Mouse (Mus musculus): ENCODE measurements around the gene Hs2st1. TPM values are rescaled to one million over a fixed set of nuclear protein-coding genes. Genes with fewer than 3 reads are reported as not detected.

The Hs2st1 gene
- polyA plus RNA-seq, 1 experiment from 2014 or later = 18.4 TPM

GRCm38 (mm10) chr3:144386446-144386845, 183.5 kb downstream of the Hs2st1 start:
- no peak overlapping the region for H3K4me2 ChIP-seq (replicated peaks; ENCODE audit: low read depth, low read length)
- H3K4me3 ChIP-seq (ENCODE audit: low read depth, low read length) = no peak overlapping the region
- H3K27me3 ChIP-seq (ENCODE audit: control insufficient read depth, insufficient read depth, low read length) = no peaks in the 10 kb centered on the region
- H3K9me3 ChIP-seq (ENCODE audit: control insufficient read depth, low read depth, low read length) = no peaks in the 10 kb centered on the region
- no peaks in the 10 kb centered on the region for H3K36me3 ChIP-seq (ENCODE audit: control insufficient read depth, insufficient read depth, low read length)
- WGBS = 74% methylated on average over 4 of the region's 4 CpGs
- no peak overlapping the region for H3K9ac ChIP-seq (replicated peaks; ENCODE audit: low read depth, low read length)
- no peak overlapping the region for H3K27ac ChIP-seq (ENCODE audit: low read length)
- no peak for ATAC-seq (ENCODE audit: insufficient number of reproducible peaks, insufficient read depth, low FRiP score, low read depth)
- no peaks in the 10 kb centered on the region for H3K4me1 ChIP-seq (ENCODE audit: control insufficient read depth, insufficient read depth, low read length)

GRCm38 (mm10) chr3:144384648-144385047, 185.3 kb downstream of the Hs2st1 start:
- Histone ChIP-seq H3K27me3 (ENCODE audit: control insufficient read depth, insufficient read depth, low read length) (no peaks in the 10 kb centered on the region), H3K4me3 (ENCODE audit: low read depth, low read length) (no peak overlapping the region), H3K4me2 (replicated peaks; ENCODE audit: low read depth, low read length) (no peak overlapping the region), H3K9ac (replicated peaks; ENCODE audit: low read depth, low read length) (no peak overlapping the region), H3K27ac (ENCODE audit: low read length) (no peak overlapping the region), H3K9me3 (ENCODE audit: control insufficient read depth, low read depth, low read length) (no peaks in the 10 kb centered on the region), H3K4me1 (ENCODE audit: control insufficient read depth, insufficient read depth, low read length) (no peaks in the 10 kb centered on the region), H3K36me3 (ENCODE audit: control insufficient read depth, insufficient read depth, low read length) (no peaks in the 10 kb centered on the region)
- 86% methylated on average over 10 of the region's 10 CpGs for WGBS
- no peak for ATAC-seq (ENCODE audit: insufficient number of reproducible peaks, insufficient read depth, low FRiP score, low read depth)

GRCm38 (mm10) chr3:144381431-144381980, 188.5 kb downstream of the Hs2st1 start:
- no peak overlapping the region for H3K27ac ChIP-seq (ENCODE audit: low read length)
- no peaks in the 10 kb centered on the region for H3K36me3 ChIP-seq (ENCODE audit: control insufficient read depth, insufficient read depth, low read length)
- peak overlapping the region; percentile 38 for H3K4me2 ChIP-seq (replicated peaks; ENCODE audit: low read depth, low read length)
- no peaks in the 10 kb centered on the region for H3K27me3 ChIP-seq (ENCODE audit: control insufficient read depth, insufficient read depth, low read length)
- WGBS = 36% methylated on average over 14 of the region's 16 CpGs
- H3K4me3 ChIP-seq (ENCODE audit: low read depth, low read length) = peak overlapping the region; percentile 20
- no peak overlapping the region for H3K9ac ChIP-seq (replicated peaks; ENCODE audit: low read depth, low read length)
- no peak for ATAC-seq (ENCODE audit: insufficient number of reproducible peaks, insufficient read depth, low FRiP score, low read depth)
- no peaks in the 10 kb centered on the region for H3K9me3 ChIP-seq (ENCODE audit: control insufficient read depth, low read depth, low read length)
- no peaks in the 10 kb centered on the region for H3K4me1 ChIP-seq (ENCODE audit: control insufficient read depth, insufficient read depth, low read length)

GRCm38 (mm10) chr3:144380921-144381320, 189.1 kb downstream of the Hs2st1 start:
- H3K4me1 ChIP-seq (ENCODE audit: control insufficient read depth, insufficient read depth, low read length) = no peaks in the 10 kb centered on the region
- H3K9me3 ChIP-seq (ENCODE audit: control insufficient read depth, low read depth, low read length) = no peaks in the 10 kb centered on the region
- no peaks in the 10 kb centered on the region for H3K36me3 ChIP-seq (ENCODE audit: control insufficient read depth, insufficient read depth, low read length)
- peak overlapping the region; percentile 20 for H3K4me3 ChIP-seq (ENCODE audit: low read depth, low read length)
- WGBS = 2% methylated on average over 18 of the region's 18 CpGs
- no peak overlapping the region for H3K27ac ChIP-seq (ENCODE audit: low read length)
- H3K4me2 ChIP-seq (replicated peaks; ENCODE audit: low read depth, low read length) = peak overlapping the region; percentile 38
- H3K27me3 ChIP-seq (ENCODE audit: control insufficient read depth, insufficient read depth, low read length) = no peaks in the 10 kb centered on the region
- no peak overlapping the region for H3K9ac ChIP-seq (replicated peaks; ENCODE audit: low read depth, low read length)
- ATAC-seq (ENCODE audit: insufficient number of reproducible peaks, insufficient read depth, low FRiP score, low read depth) = peak; percentile 92

- no peaks in the 10 kb centered on the region for H3K36me3 ChIP-seq (ENCODE audit: control insufficient read depth, insufficient read depth, low read length)
- H3K27ac ChIP-seq (ENCODE audit: low read length) = no peak overlapping the region
- H3K27me3 ChIP-seq (ENCODE audit: control insufficient read depth, insufficient read depth, low read length) = no peaks in the 10 kb centered on the region
- H3K9me3 ChIP-seq (ENCODE audit: control insufficient read depth, low read depth, low read length) = no peaks in the 10 kb centered on the region
- H3K4me1 ChIP-seq (ENCODE audit: control insufficient read depth, insufficient read depth, low read length) = no peaks in the 10 kb centered on the region
- H3K4me2 ChIP-seq (replicated peaks; ENCODE audit: low read depth, low read length) = no peak overlapping the region
- no peak overlapping the region for H3K9ac ChIP-seq (replicated peaks; ENCODE audit: low read depth, low read length)
- no peak for ATAC-seq (ENCODE audit: insufficient number of reproducible peaks, insufficient read depth, low FRiP score, low read depth)
- WGBS = 81% methylated on average over 4 of the region's 4 CpGs
- H3K4me3 ChIP-seq (ENCODE audit: low read depth, low read length) = no peak overlapping the region
These were observed 190.2 kb downstream of the Hs2st1 start for GRCm38 (mm10) chr3:144379801-144380200.

Other genes starting within 250 kb of the Hs2st1 start
- gene Selenof, start 123 bp upstream of the Hs2st1 start, polyA plus RNA-seq (2014; fragmentation: Nextera tagmentation; extraction: Ambion mirVana) = 482 and 488 TPM in 2 replicates
- gene Sh3glb1, start 150.2 kb upstream of the Hs2st1 start, polyA plus RNA-seq (2014; fragmentation: Nextera tagmentation; extraction: Ambion mirVana) = 93.8 and 100 TPM in 2 replicates
- 2.2 and 2.5 TPM in 2 replicates for gene Clca3a1, start 190.8 kb upstream of the Hs2st1 start, polyA plus RNA-seq (2014; fragmentation: Nextera tagmentation; extraction: Ambion mirVana)
- gene Clca3a2, start 249.3 kb upstream of the Hs2st1 start, polyA plus RNA-seq (2014; fragmentation: Nextera tagmentation; extraction: Ambion mirVana) = 0.29 and 0.32 TPM in 2 replicates